Mouse (Mus musculus) frontal cortex, postnatal 36 days (tissue): ENCODE results near the gene Tmpo.
A peak's percentile ranks its signal among the peaks of the same experiment; 100 is the strongest.

Experiments used
- DNase-seq, 2 experiments: peaks; one replicate each; pipeline ENCODE4 v3.0.0; 2022; ENCODE audit warnings: low spot score in 2 of 2

The Tmpo gene

GRCm38 (mm10) chr10:91180761-91181460 lies at the start of gene Tmpo:
TSS of gene Tmpo (minus strand) at chr10:91181315.
- no peak for DNase-seq

GRCm38 (mm10) chr10:91230400-91230799 lies 49.3 kb upstream of the Tmpo start:
- DNase-seq, result no peak

GRCm38 (mm10) chr10:91229518-91229961 lies 48.4 kb upstream of the Tmpo start:
- peak in 1 of 2 experiments; percentile 21 for DNase-seq

- no peak for DNase-seq
These were observed 47.9 kb upstream of the Tmpo start for GRCm38 (mm10) chr10:91228924-91229517.

GRCm38 (mm10) chr10:91227034-91227433 lies 45.9 kb upstream of the Tmpo start:
- DNase-seq, result no peak

- no peak for DNase-seq
These were observed 41.5 kb upstream of the Tmpo start for GRCm38 (mm10) chr10:91222398-91223236.

GRCm38 (mm10) chr10:91208899-91209667 lies 28.0 kb upstream of the Tmpo start:
- DNase-seq, result no peak

- DNase-seq, result no peak
These were observed 27.3 kb upstream of the Tmpo start for GRCm38 (mm10) chr10:91208461-91208860.

GRCm38 (mm10) chr10:91207275-91207674 lies 26.2 kb upstream of the Tmpo start:
- no peak for DNase-seq

- DNase-seq, result no peak
These were observed 24.5 kb upstream of the Tmpo start for GRCm38 (mm10) chr10:91205632-91206031.

GRCm38 (mm10) chr10:91200581-91200980 lies 19.5 kb upstream of the Tmpo start:
- no peak for DNase-seq

GRCm38 (mm10) chr10:91199238-91199780 lies 18.2 kb upstream of the Tmpo start:
- no peak for DNase-seq

GRCm38 (mm10) chr10:91197704-91198103 lies 16.6 kb upstream of the Tmpo start:
- no peak for DNase-seq

- DNase-seq, result no peak
These were observed 15.7 kb upstream of the Tmpo start for GRCm38 (mm10) chr10:91196778-91197177.

- no peak for DNase-seq
These were observed 14.6 kb upstream of the Tmpo start for GRCm38 (mm10) chr10:91195680-91196079.

- no peak for DNase-seq
These were observed 14.0 kb upstream of the Tmpo start for GRCm38 (mm10) chr10:91195091-91195490.

- peak; percentile 71 to 83 for DNase-seq
These were observed 10.7 kb upstream of the Tmpo start for GRCm38 (mm10) chr10:91191851-91192250.

- no peak for DNase-seq
These were observed 8.4 kb upstream of the Tmpo start for GRCm38 (mm10) chr10:91189476-91189875.

- DNase-seq, result no peak
These were observed 7.7 kb upstream of the Tmpo start for GRCm38 (mm10) chr10:91188684-91189287.

GRCm38 (mm10) chr10:91187872-91188271 lies 6.8 kb upstream of the Tmpo start:
- DNase-seq, result peak; percentile 84 to 95

- DNase-seq, result peak in 1 of 2 experiments; percentile 24
These were observed 6.2 kb upstream of the Tmpo start for GRCm38 (mm10) chr10:91187349-91187748.
